Mouse (Mus musculus) limb, embryonic 12.5 days (tissue): ENCODE measurements around the gene 1700014D04Rik. TPM values are rescaled to one million over a fixed set of nuclear protein-coding genes. Genes with fewer than 3 reads are reported as not detected.
"Not testable (repeated sequence)": the region's sequence is repeated elsewhere in the genome, so short reads cannot be mapped to it uniquely, and the experiment has no call there.

Experiments
- ATAC-seq: fragments of 200-750 bp; cut with Nextera tagmentation; 2 replicates; pipeline ENCODE4 v1.8.0; 2017; ENCODE audit warnings: low read depth, moderate TSS enrichment; ENCODE audit not compliant: insufficient number of reproducible peaks, insufficient read depth, low FRiP score, low TSS enrichment
- H3K27ac ChIP-seq: fragments of 300-500 bp; sonication (generic); 2 replicates; pipeline ENCODE4 v1.5.1; 2016; ENCODE audit warnings: mild to moderate bottlenecking, moderate library complexity
- H3K27me3 ChIP-seq: fragments of 300-500 bp; sonication (generic); 2 replicates; pipeline ENCODE4 v1.6.1; 2016; ENCODE audit warnings: mild to moderate bottlenecking, moderate library complexity
- H3K36me3 ChIP-seq: fragments of 300-500 bp; sonication (generic); 2 replicates; pipeline ENCODE4 v1.6.1; 2016; ENCODE audit warnings: mild to moderate bottlenecking, moderate library complexity
- H3K4me1 ChIP-seq: fragments of 300-500 bp; sonication (generic); replicated peaks from 2 replicates; pipeline ENCODE4 v1.6.1; 2016
- H3K4me2 ChIP-seq: fragments of 300-500 bp; sonication (generic); 2 replicates; pipeline ENCODE4 v1.6.1; 2016; ENCODE audit warnings: mild to moderate bottlenecking, moderate library complexity
- H3K4me3 ChIP-seq: fragments of 300-500 bp; sonication (generic); replicated peaks from 2 replicates; pipeline ENCODE4 v1.5.1; 2016; ENCODE audit warnings: mild to moderate bottlenecking
- H3K9ac ChIP-seq: fragments of 300-500 bp; sonication (generic); replicated peaks from 2 replicates; pipeline ENCODE4 v1.6.1; 2016; ENCODE audit warnings: mild to moderate bottlenecking, moderate library complexity
- H3K9me3 ChIP-seq: fragments of 300-500 bp; sonication (generic); 2 replicates; pipeline ENCODE4 v1.6.1; 2016; ENCODE audit warnings: mild to moderate bottlenecking, moderate library complexity
- WGBS: fragments of 180-500 bp; shearing (Covaris S2); methylation state at CpG from one replicate; pipeline ENCODE4 v1.1.7; 2016; 5-methylcytosine and 5-hydroxymethylcytosine counted together
- polyA plus RNA-seq: library from polyadenylated mRNA; unstranded; fragments of >200 nt; fragmentation: Nextera tagmentation; extraction: Ambion mirVana; gene quantifications from 2 replicates; pipeline ENCODE4 v1.2.1, GENCODE M21; 2016

Gene 1700014D04Rik
- 0.24 and 0.46 TPM in 2 replicates for polyA plus RNA-seq

DNA sequence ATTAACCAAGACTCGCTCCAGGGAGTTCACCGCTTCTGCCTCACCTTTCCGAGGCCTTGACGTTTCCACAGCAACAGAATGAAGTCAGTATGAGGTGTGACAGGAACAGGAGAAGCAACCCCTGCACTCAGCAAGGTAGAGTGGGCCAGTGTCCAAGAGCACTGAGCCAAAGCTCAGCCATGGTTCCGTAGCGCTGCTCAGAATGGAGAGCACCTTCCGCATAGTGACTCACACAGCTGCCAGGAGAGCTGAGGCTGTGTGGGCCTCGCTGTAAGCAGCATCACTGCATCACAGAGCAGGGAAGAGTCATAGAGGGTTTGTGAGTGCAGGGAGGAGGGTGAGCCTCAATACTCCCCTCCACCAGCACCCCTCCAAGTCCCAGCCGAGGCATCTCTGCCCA, at the start of gene 1700014D04Rik:
Gene 1700014D04Rik, minus strand, starts transcription at position 42 of the 400 bp plus-strand sequence.
- Histone ChIP-seq H3K36me3 (no peaks in the 10 kb centered on the region), H3K9ac (no peak within 1 kb of the TSS), H3K27ac (no peak within 1 kb of the TSS), H3K27me3 (no peaks in the 10 kb centered on the region), H3K9me3 (no peaks in the 10 kb centered on the region), H3K4me3 (no peak within 1 kb of the TSS), H3K4me2 (no peak within 1 kb of the TSS), H3K4me1 (peaks cover 4% of the 10 kb centered on the region)
- whole genome bisulfite sequencing = 79% methylated on average over 9 of the region's 9 CpGs
- ATAC-seq = no peak

DNA sequence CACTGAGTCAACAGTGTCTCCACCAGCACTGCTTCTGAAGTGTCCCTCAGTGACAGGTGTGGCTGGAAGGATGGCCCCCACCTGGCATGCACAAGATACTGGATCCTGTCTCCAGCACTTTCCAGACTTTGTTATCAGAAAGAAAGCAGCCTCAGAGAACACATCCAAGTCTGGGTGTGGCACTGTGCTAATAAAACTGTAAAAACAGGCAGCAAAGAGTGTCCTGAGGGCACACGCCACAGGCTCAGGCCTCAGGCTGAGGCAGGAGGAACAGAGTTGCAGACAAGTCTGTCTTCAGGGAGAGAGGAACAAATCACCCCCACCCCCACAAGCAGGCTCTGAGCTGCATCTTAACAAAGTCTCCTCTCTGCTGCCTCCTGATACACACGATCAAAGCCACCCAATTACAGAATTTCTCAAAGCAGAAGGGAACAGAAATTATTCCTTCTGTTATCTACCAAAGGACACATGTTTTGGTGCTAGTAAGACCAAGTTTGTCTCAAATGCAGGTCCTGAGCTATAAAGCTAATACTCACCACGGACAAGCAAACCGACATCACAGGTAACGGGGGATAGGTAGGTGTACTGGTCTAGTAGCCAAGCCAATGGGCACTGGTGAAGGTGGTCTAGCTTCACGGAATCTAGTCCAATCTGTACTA, 49.4 kb upstream of the 1700014D04Rik start:
- 95% methylated on average over 6 of the region's 6 CpGs for WGBS
- Histone ChIP-seq H3K4me1 (no peaks in the 10 kb centered on the region), H3K27ac (no peak overlapping the region), H3K27me3 (no peaks in the 10 kb centered on the region), H3K4me2 (no peak overlapping the region), H3K36me3 (peaks cover 99% of the 10 kb centered on the region), H3K9ac (no peak overlapping the region), H3K4me3 (no peak overlapping the region), H3K9me3 (no peaks in the 10 kb centered on the region)
- ATAC-seq = no peak

DNA sequence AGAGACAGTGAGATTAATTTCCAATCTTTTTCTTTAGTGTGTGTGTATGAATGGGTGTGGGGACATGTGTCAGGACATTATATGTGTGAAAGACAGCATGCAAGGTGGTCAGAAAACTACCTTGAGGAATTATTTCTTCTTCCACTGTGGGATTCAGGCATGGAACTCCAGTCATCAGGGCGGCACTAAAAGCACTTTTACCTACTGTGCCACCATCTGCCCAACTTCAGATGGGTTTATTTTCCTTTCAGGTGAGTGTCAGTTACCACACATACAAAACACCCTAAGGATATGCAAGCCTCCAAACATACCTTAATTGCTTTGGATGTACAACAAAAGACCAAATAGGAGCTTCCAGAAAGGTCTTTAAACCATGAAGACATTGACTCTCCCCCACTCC, 48.2 kb upstream of the 1700014D04Rik start:
- H3K27ac ChIP-seq = no peak overlapping the region
- 94% methylated on average over 1 of the region's 1 CpGs for WGBS
- H3K4me1 ChIP-seq = no peaks in the 10 kb centered on the region
- H3K4me3 ChIP-seq = no peak overlapping the region
- no peak overlapping the region for H3K9ac ChIP-seq
- H3K9me3 ChIP-seq = no peaks in the 10 kb centered on the region
- no peak overlapping the region for H3K4me2 ChIP-seq
- H3K27me3 ChIP-seq = no peaks in the 10 kb centered on the region
- H3K36me3 ChIP-seq = peaks cover 99% of the 10 kb centered on the region
- no peak for ATAC-seq

DNA sequence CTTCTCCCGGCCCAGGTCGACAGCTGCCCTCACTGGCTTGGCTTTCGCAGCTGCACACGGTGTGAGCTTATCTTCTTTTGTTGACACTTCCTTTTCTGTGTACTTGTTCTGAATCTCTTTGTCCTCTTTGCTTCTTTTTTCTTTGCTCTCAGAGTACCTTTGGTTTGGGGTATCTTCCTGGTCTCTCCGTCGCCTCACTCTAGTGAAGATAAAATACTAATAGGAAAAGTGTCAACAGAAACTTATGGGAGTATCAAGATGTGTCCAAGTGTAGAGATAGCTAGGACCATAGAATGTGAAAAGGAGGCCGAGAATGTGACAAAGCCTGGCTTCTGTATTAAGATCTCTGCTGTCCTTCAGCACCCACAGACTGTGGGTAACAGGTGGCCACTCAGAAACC, 35.6 kb upstream of the 1700014D04Rik start, which contains the start of gene Gm49354:
Gene Gm49354, minus strand, starts transcription at position 101 of the 400 bp plus-strand sequence.
- WGBS = 91% methylated on average over 7 of the region's 7 CpGs
- H3K36me3 ChIP-seq = peaks cover 98% of the 10 kb centered on the region

DNA sequence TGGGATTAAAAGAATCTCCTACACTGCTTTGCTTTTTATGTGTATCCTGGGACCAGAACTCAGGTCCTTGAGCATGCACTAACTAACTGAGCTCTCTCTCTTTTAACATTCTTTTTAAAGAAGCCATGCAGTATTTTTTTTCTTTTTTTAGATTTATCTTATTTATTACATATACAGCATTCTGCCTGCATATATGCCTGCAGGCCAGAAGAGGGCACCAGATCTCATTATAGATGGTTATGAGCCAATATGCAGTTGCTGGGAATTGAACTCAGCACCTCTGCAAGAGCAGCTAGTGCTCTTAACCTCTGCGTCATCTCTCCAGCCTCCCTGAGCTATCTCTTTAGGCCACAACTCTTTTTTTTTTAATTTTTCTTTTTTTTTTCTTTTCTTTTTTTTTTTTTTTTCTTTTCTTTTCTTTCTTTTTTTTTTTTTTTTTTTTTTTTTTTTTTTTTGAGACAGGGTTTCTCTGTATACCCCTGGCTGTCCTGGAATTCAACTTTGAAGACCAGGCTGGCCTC, 33.3 kb upstream of the 1700014D04Rik start:
- H3K9me3 ChIP-seq, ATAC-seq, H3K27ac ChIP-seq, H3K4me1 ChIP-seq, H3K9ac ChIP-seq, H3K27me3 ChIP-seq, H3K4me2 ChIP-seq, H3K4me3 ChIP-seq: not testable (repeated sequence)
- H3K36me3 ChIP-seq = peaks cover 98% of the 10 kb centered on the region
- 94% methylated on average over 1 of the region's 1 CpGs for WGBS

More for the DNA sequence above, 35.6 kb upstream of the 1700014D04Rik start, which contains the start of gene Gm49354:
- H3K9ac ChIP-seq = no peak within 1 kb of the TSS
- H3K27me3 ChIP-seq = no peaks in the 10 kb centered on the region
- no peak within 1 kb of the TSS for H3K4me2 ChIP-seq
- no peaks in the 10 kb centered on the region for H3K9me3 ChIP-seq
- H3K27ac ChIP-seq = no peak within 1 kb of the TSS
- H3K4me1 ChIP-seq = no peaks in the 10 kb centered on the region
- no peak for ATAC-seq
- H3K4me3 ChIP-seq = no peak within 1 kb of the TSS

DNA sequence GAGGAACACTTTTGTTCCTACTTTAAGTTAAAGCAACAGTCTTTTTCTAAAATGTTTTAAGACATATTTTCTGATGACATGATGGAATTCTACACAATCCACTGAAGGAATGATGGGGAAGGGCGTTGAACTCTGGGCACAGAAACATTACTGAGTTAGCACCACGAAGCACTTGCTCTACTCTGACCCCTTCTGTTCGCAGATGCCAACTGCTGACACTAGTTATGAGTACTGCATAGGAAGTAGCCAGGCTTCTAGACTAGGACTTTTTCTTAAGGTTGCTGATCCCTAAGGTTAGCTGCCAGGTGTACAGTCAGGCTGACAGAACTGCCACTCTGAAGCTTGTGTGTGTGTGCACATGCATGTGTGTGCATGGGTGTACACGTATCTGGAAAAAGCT, 32.7 kb upstream of the 1700014D04Rik start:
- no peaks in the 10 kb centered on the region for H3K9me3 ChIP-seq
- 89% methylated on average over 4 of the region's 4 CpGs for WGBS
- 0 out of 2 replicates have a peak, but pooled peaks have one; percentile 6 for ATAC-seq
- H3K4me3 ChIP-seq = no peak overlapping the region
- H3K4me2 ChIP-seq = no peak overlapping the region
- no peak overlapping the region for H3K9ac ChIP-seq
- H3K27ac ChIP-seq = no peak overlapping the region
- H3K36me3 ChIP-seq = peaks cover 96% of the 10 kb centered on the region
- no peaks in the 10 kb centered on the region for H3K27me3 ChIP-seq
- no peaks in the 10 kb centered on the region for H3K4me1 ChIP-seq

DNA sequence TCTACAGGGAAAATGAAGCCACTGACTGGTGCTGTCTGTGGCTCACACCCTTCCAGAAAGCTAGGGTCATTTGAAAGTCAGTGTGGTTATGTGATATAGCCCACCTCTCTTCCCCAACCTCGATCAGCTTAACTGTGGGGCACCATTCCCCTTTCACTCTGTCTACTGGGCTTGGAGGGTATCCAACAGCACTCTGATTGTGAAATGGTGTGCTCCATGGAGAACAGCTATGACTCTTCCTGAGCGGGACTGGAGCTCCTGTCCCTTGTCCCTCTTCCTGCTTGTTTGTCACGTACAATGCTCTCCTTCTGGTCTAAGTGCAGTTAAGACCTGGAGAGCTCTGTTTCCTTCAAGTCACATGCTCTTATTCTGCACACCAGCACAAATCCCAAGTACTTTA, 28.6 kb upstream of the 1700014D04Rik start:
- no peak overlapping the region for H3K4me3 ChIP-seq
- no peak for ATAC-seq
- H3K27me3 ChIP-seq = no peaks in the 10 kb centered on the region
- H3K4me1 ChIP-seq = peaks cover 9% of the 10 kb centered on the region
- no peak overlapping the region for H3K27ac ChIP-seq
- no peak overlapping the region for H3K9ac ChIP-seq
- H3K9me3 ChIP-seq = no peaks in the 10 kb centered on the region
- no peak overlapping the region for H3K4me2 ChIP-seq
- WGBS = 81% methylated on average over 3 of the region's 3 CpGs
- H3K36me3 ChIP-seq = peaks cover 82% of the 10 kb centered on the region

DNA sequence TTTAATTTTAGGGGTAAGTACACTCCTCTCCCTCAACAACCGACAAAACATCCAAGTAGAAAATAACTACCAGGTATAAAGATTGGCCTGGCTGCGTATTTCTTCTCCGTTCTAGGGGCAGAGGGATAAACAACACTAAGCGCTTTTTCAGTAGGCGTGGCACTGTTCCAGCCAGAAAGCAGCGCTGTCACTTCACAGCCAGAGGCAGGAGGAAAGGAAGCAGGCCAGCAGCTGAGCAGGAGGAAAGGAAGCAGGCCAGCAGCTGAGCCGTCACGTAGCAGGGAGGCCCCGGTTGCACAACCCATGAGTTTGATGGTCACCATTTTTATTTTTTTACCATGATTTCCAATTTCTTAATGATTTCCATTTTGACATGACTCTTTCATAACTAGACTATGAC, 24.7 kb upstream of the 1700014D04Rik start:
- no peak overlapping the region for H3K9ac ChIP-seq
- peaks cover 34% of the 10 kb centered on the region for H3K4me1 ChIP-seq
- no peaks in the 10 kb centered on the region for H3K9me3 ChIP-seq
- H3K27me3 ChIP-seq = no peaks in the 10 kb centered on the region
- 66% methylated on average over 9 of the region's 9 CpGs for WGBS
- no peak overlapping the region for H3K4me3 ChIP-seq
- peak overlapping the region; percentile 71; the same call in 1 of the 2 replicates for H3K4me2 ChIP-seq
- no peak for ATAC-seq
- peaks cover 49% of the 10 kb centered on the region for H3K36me3 ChIP-seq
- H3K27ac ChIP-seq = peak overlapping the region; percentile 96; the same call in 1 of the 2 replicates

DNA sequence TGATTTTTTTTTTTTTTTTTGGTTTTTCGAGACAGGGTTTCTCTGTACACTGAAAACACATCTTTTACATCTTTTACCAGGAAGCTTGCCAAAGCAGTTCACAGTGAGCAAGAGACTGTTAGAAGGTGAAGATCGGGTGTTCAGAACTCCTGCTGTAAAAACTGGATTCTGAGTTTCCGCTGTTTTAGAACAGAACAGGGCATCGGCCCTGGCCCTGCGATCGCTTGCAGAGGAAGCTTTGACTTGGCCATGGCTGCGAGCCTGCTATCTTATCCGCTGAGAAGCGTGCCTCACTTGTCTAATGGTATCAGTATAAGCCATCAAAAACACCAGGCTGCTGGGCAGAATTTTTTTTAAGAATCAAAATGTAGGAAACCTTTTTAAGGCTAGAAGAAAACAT, 24.3 kb upstream of the 1700014D04Rik start:
- H3K4me3 ChIP-seq = peak overlapping the region; percentile 88; the same call in 1 of the 2 replicates
- H3K27ac ChIP-seq = peak overlapping the region; percentile 96
- H3K9ac ChIP-seq = peak overlapping the region; percentile 73; the same call in 1 of the 2 replicates
- H3K36me3 ChIP-seq = peaks cover 45% of the 10 kb centered on the region
- peak overlapping the region; percentile 71 for H3K4me2 ChIP-seq
- H3K27me3 ChIP-seq = no peaks in the 10 kb centered on the region
- no peak for ATAC-seq
- 75% methylated on average over 9 of the region's 9 CpGs for WGBS
- peaks cover 38% of the 10 kb centered on the region for H3K4me1 ChIP-seq
- no peaks in the 10 kb centered on the region for H3K9me3 ChIP-seq

DNA sequence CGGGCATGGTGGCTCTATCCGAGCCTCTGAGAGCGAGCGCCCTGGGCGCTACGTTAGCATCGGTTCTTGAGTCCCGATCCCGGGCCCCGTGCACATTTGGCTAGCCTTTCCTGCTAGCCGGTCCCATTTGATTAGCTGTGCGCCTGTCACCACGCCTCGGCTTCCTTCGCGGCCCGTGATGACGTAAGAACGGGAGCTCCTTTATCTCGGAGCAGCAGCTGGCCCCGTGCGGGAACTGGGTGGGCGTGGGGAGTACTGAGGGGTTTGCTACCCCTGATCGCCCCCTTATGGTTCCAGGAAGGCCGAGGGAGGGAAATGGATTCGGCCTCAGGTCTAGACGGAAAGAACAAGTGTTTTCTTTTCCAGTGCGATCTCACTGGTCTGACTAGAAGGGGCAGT, 23.6 kb upstream of the 1700014D04Rik start:
- peak; percentile 82 for ATAC-seq
- Histone ChIP-seq H3K4me2 (peak overlapping the region; percentile 71), H3K27ac (peak overlapping the region; percentile 96), H3K9ac (peak overlapping the region; percentile 73), H3K4me1 (peaks cover 40% of the 10 kb centered on the region), H3K36me3 (peaks cover 38% of the 10 kb centered on the region), H3K27me3 (no peaks in the 10 kb centered on the region), H3K9me3 (no peaks in the 10 kb centered on the region), H3K4me3 (peak overlapping the region; percentile 88)
- WGBS = under 1% methylated on average over 28 of the region's 28 CpGs

DNA sequence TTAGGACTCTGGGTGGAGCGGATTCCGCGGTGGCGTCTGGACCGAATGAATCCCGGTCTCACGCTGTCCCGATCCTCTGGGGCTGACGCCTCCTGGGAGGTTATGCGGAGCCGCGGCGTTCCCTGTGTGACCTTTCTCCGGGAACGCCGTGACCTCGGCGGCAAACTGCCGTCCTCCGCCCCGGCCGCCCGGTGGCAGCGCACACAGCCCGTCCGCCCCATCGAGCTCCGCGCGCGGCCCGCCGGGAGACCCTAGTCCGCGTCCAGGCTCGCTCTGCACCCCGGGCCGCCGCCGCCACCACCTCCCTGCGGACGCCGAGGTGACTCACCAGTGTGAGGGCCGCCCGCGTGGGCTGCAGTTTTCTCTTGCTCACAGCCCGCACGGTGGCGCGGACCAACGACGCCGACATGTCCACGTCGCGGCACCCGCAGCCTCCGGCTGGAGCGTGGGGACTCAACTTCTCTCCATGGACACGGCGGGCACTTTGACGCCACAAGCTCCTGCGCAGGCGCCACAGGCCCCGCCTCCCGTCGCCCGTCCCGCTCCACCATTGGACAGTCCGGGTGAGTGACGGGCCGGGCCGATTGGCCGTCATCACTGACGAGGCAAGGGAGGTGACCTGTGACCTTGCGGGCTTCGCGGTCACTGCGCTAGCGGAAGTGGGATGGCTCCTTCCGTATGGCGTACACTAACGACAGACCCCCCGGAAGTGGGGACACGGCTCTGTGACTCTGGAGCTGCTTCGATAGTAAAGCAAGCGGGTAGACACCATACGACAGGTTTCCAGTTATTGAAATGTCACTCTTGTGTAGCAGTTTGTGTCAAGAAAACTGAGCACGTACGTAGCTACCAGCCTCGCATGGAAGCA, 23.0 kb upstream of the 1700014D04Rik start, which contains the start of gene Isca1:
Gene Isca1, minus strand, starts transcription at position 515 of the 868 bp plus-strand sequence.
- Histone ChIP-seq H3K4me2 (peak within 1 kb of the TSS; percentile 71), H3K4me1 (peaks cover 40% of the 10 kb centered on the region), H3K36me3 (peaks cover 32% of the 10 kb centered on the region), H3K27me3 (no peaks in the 10 kb centered on the region), H3K4me3 (peak within 1 kb of the TSS; percentile 88), H3K9ac (peak within 1 kb of the TSS; percentile 82), H3K9me3 (no peaks in the 10 kb centered on the region), H3K27ac (peak within 1 kb of the TSS; percentile 96)
- WGBS = under 1% methylated on average over 91 of the region's 91 CpGs
- ATAC-seq = peak; percentile 98
